Mouse (Mus musculus) bone marrow, adult 2 months (tissue): Measurements from ENCODE around the gene Irx5.
A peak's percentile ranks its signal among the peaks of the same experiment; 100 is the strongest.

Source experiments
- CTCF ChIP-seq: fragments of 200-500 bp; IDR thresholded peaks from 2 replicates; pipeline ENCODE4 v1.5.1; 2011; ENCODE audit warnings: low read length, control low read depth; ENCODE audit not compliant: control insufficient read depth, insufficient read depth
- POLR2A ChIP-seq: fragments of 200-500 bp; IDR thresholded peaks from 2 replicates; pipeline ENCODE4 v1.6.1; 2011; ENCODE audit warnings: low read depth, mild to moderate bottlenecking, control low read depth, low read length, borderline replicate concordance; ENCODE audit not compliant: control insufficient read depth

- TF ChIP-seq POLR2A (no peak), CTCF (0 out of 2 replicates have a peak, but pooled peaks have one; percentile 19)
Observed at GRCm38 (mm10) chr8:92380571-92380970, 23.1 kb downstream of the Irx5 start.
